Mouse (Mus musculus) cerebellum, adult 11-12 months (tissue): ENCODE data around the gene Ddit4l.
"Not testable (repeated sequence)": the region's sequence is repeated elsewhere in the genome, so short reads cannot be mapped to it uniquely, and the experiment has no call there.

Source experiments
- DNase-seq: peaks from one replicate; pipeline ENCODE4 v3.0.0; 2022

Gene Ddit4l

GRCm38 (mm10) chr3:137621312-137621711, at the start of gene Ddit4l:
Gene Ddit4l (plus strand): TSS chr3:137621612.
- DNase-seq: not testable (repeated sequence)

- no peak for DNase-seq
Observed at GRCm38 (mm10) chr3:137576146-137576545, 45.3 kb upstream of the Ddit4l start.

DNA sequence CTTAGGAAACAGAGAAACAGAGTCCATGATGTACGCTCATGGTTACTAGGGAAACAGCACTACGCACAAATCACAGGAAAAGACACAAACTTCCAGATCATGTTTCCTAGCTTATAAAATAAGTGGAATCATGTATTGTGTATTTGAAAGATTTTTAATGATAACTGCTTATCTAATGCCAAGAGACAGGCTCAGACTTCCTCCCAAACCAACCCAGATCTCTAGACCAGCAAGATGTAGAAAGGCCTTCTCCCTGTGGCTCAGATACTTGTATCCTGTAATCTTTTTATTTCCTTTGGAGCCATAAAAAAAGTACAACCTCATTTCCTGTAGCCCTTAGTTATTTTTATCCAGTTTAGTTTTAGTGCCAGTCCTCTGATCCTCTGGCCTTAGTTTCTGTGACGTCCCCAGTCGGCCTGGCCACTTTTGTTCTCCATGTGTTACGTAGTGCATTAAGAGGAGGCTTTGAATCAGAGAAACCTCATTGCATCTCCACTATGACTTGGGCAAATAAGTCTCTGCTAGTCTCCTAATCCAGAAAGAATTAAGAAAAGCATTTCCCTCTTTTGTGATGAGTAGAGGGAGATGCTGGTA, 34.9 kb upstream of the Ddit4l start:
- DNase-seq: no peak

- DNase-seq: no peak
Observed at GRCm38 (mm10) chr3:137589811-137590210, 31.6 kb upstream of the Ddit4l start.

DNA sequence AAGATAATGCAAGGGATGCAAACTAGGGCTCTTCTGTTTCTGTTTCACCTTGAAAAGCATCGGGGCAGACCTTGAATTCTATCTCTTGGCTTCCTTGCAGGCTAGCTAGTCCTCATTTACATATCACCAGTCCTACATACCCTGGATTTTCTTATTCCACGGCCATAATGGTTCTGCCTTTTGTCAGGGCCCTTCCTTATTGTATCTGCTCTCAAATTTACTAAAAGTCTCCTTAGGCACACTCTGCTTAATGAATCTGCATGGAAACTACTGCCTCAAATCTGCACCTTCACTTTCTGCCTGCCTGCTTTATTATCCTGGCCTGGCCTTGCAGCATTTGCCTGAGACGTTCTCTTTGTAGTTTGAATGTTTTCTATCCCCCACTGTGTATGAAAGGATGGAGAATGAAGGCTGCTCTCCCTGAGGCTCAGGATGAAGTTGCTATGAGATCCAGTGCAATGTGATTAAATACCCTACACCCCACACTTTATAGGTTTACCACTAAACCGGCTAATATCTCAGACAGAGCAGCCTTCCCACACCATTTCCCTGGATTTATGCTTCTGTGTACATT, 27.0 kb upstream of the Ddit4l start:
- no peak for DNase-seq

- no peak for DNase-seq
Observed at GRCm38 (mm10) chr3:137608918-137609435, 12.4 kb upstream of the Ddit4l start.

DNA sequence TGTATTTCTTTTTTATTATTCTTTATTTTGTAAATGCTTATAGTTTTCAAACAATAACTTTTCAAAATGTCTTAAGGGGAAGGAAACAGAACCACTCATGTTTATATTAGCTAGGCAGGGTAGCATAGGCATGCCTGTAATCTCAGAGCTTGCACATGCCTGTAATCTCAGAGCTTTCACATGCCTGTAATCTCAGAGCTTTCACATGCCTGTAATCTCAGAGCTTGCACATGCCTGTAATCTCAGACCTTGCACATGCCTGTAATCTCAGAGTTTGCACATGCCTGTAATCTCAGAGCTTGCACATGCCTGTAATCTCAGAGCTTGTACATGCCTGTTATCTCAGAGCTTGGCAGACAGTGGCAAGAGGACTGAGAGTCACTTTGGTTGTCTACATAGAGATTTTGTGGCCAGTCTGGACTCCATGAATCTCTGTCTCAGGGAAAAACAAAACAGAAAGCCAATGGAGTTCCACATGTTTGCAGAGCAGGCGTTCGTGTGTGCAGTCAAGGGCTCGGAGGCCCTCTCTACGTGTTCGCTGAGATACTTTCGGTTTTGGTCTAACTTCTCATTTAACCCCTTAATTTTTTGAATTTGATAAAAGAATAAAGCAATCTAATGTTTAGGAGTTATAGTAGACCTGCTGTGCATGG, 10.8 kb upstream of the Ddit4l start:
- no peak for DNase-seq

- no peak for DNase-seq
Observed at GRCm38 (mm10) chr3:137611110-137611857, 10.1 kb upstream of the Ddit4l start.

GRCm38 (mm10) chr3:137611981-137612380, 9.4 kb upstream of the Ddit4l start:
- no peak for DNase-seq

DNA sequence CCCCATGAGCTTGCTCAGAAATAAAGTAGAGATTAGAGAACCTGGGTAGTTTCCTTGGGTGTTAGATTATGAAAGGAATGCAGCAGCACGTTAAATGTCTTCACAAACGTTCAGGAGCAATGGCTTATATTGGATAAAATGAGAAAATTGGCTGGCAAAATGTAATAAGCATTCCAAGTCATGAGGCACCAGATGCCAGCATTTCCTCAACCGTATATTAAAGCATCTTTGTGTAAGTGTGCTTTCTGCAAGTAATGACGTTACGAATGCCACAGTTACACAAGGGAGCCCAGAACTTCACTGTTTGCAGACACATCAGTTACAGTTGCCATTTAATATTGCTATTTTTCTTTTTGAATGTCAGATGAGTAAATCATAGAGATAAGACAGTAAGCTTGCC, 872 bp upstream of the Ddit4l start:
- DNase-seq: no peak

DNA sequence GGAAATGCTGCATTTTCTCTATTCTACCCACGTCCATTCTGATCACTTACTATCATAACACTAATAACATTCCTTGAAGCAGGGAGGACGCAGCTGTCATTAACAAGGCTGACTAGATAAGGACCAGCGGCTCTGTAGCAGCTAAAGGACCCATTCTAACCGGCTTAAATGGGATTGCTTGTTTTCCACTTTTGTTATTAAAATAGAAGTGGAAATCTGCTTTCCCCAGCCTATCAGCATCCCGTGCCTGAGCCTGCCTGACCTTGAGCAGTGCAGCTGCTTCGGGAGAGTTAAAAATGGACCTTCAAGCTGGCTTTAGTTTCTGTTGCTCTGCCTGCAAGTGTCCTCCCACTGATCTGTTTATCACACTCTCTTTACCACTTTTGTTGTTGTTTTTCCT, 679 bp downstream of the Ddit4l start:
- no peak for DNase-seq

GRCm38 (mm10) chr3:137622895-137623580, 1.6 kb downstream of the Ddit4l start:
- DNase-seq: peak; percentile 10

- no peak for DNase-seq
Observed at GRCm38 (mm10) chr3:137623581-137624362, 2.4 kb downstream of the Ddit4l start.

GRCm38 (mm10) chr3:137625054-137625453, 3.6 kb downstream of the Ddit4l start:
- DNase-seq: no peak

DNA sequence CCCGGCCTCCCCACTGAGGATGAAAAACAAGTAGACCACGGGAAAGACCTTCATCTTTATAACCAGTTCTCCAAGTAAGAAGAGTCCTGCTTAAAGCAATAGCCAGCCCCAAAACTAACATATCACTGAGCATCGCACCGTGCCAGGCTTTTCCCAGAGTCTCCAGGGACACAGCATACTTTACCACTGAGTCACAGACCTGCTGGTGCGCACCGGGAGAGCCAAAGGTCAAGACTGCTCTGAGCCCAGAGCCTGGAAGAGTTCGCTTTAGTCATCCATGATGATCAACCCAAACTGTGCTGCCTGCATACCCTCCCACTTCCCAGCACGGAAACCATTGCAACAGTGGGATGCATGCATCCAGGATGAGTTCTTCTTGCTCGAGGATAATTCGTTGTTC, 12.3 kb downstream of the Ddit4l start:
- no peak for DNase-seq

- DNase-seq: no peak
Observed at GRCm38 (mm10) chr3:137636571-137636970, 15.2 kb downstream of the Ddit4l start.

- DNase-seq: no peak
Observed at GRCm38 (mm10) chr3:137641238-137641637, 19.8 kb downstream of the Ddit4l start.

DNA sequence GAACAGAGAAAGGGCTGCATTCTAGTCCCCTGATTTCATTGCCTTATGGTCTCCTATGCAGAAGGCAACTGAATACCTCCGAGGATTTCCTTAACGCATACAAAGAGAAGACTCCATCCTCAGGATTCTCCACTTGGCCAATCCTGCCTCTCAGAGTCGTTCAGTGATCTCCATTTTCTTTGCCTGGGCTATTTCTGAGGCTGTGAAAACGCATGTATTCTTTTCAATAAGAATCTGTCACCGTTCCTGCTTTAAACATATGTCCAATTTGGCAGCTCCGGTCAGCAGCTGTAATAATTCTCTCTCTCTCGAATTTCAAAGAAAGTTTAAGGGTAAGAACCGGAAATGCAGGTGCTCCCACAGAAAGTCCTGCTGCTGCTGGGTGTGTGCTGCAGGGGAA, 20.7 kb downstream of the Ddit4l start:
- DNase-seq: no peak

DNA sequence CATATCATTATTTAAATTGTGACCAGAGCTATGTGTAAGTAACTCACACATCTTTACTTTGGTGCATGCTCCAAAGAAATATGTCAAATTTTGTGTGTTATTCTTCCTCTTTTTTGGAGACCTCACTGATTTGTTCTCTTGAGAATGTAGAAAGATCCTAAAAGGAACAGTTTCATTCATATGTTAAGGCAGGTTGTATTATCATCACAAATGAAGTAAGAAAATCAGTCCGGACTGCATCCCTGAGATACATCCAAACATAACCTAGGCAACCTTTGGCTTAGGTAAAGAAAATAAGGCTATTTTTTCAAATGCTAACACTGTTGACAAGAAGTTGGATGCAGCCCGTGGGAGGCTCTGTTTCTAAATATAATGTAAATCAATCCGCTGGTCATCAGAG, 21.2 kb downstream of the Ddit4l start:
- DNase-seq: no peak

DNA sequence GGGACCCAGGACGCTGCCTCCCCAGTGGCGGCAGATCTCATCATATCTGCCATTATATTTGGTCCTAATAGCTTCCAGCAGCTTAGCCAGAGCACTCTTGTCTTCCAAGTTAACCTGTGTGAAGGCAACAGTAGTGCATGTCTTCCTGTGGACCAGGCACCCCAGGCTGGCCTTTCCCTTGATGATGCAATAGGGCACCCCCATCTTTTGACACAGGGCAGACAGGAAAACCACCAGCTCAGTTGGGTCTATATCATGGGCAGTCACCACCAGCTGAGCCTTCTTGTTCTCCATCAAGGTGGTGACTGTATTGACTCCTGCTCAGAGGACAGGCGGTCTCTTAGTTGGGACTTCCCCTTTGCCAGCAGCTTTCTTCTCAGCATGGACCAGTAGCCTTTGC, 22.7 kb downstream of the Ddit4l start:
- DNase-seq: no peak

DNA sequence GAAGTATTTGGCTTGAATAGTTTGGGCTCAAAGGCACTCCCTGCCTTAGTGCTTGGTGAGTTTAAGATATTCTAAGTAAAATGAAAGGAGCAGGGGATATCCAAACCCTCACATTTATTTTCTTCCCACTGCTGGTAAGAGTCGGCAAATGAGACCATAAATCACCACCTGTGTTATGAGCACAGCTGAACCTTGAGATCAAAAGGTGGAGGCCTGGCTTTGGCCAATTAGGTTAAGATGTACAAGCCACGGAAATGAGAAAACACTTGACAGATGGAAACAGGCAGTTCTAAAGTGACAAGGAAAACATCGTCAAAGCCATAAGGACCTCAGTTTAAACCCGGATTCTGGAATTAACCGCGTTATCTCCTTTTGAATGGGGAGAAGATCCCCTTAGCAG, 23.5 kb downstream of the Ddit4l start:
- DNase-seq: no peak

GRCm38 (mm10) chr3:137647427-137648100, 26.2 kb downstream of the Ddit4l start:
- DNase-seq: no peak
